Mouse (Mus musculus): Measurements from ENCODE around the gene Rnf11.

- TF ChIP-seq CTCF (IDR thresholded peaks at IDR 0.05; ENCODE audit: control insufficient read depth, insufficient read depth, low read length) (no peak), POLR2A (IDR thresholded peaks at IDR 0.05; ENCODE audit: borderline replicate concordance, control insufficient read depth, low read depth, low read length) (no peak)
Observed at GRCm38 (mm10) chr4:109445956-109446355, 38.6 kb downstream of the Rnf11 start.
